Mouse (Mus musculus) midbrain, embryonic 11.5 days (tissue): Measurements from ENCODE around the gene Csf2. TPM values are rescaled to one million over a fixed set of nuclear protein-coding genes. Genes with fewer than 3 reads are reported as not detected.

ENCODE experiments used
- ATAC-seq: fragments of 200-750 bp; cut with Nextera tagmentation; 2 replicates; pipeline ENCODE4 v1.8.0; 2017; ENCODE audit warnings: moderate TSS enrichment, moderate library complexity; ENCODE audit not compliant: low FRiP score
- DNase-seq: peaks from one replicate; pipeline ENCODE4 v3.0.0; 2015; ENCODE audit warnings: low spot score; ENCODE audit errors: missing footprints
- H3K27ac ChIP-seq: fragments of 300-500 bp; sonication (generic); 2 replicates; pipeline ENCODE4 v1.5.1; 2014; ENCODE audit warnings: low read depth, low read length
- H3K27me3 ChIP-seq: fragments of 300-500 bp; sonication (generic); 2 replicates; pipeline ENCODE4 v1.6.1; 2014; ENCODE audit warnings: mild to moderate bottlenecking, low read length, moderate library complexity, mixed read lengths; ENCODE audit not compliant: control insufficient read depth, insufficient read depth
- H3K36me3 ChIP-seq: fragments of 300-500 bp; sonication (generic); 2 replicates; pipeline ENCODE4 v1.6.1; 2014; ENCODE audit warnings: mild to moderate bottlenecking, low read length, moderate library complexity, mixed read lengths; ENCODE audit not compliant: control insufficient read depth, insufficient read depth
- H3K4me1 ChIP-seq: fragments of 300-500 bp; sonication (generic); 2 replicates; pipeline ENCODE4 v1.6.1; 2014; ENCODE audit warnings: low read length; ENCODE audit not compliant: control insufficient read depth, insufficient read depth
- H3K4me2 ChIP-seq: fragments of 300-500 bp; sonication (generic); 2 replicates; pipeline ENCODE4 v1.6.1; 2014; ENCODE audit warnings: mild to moderate bottlenecking, moderate library complexity
- H3K4me3 ChIP-seq: fragments of 300-500 bp; sonication (generic); 2 replicates; pipeline ENCODE4 v1.5.1; 2014; ENCODE audit warnings: low read depth, low read length
- H3K9ac ChIP-seq: fragments of 300-500 bp; sonication (generic); 2 replicates; pipeline ENCODE4 v1.6.1; 2014; ENCODE audit warnings: low read length
- H3K9me3 ChIP-seq: fragments of 300-500 bp; sonication (generic); 2 replicates; pipeline ENCODE4 v1.6.1; 2016; ENCODE audit warnings: low read length; ENCODE audit not compliant: control insufficient read depth
- WGBS: fragments of 180-500 bp; shearing (Covaris S2); extraction: QIAGEN DNeasy Blood & Tissue Kit; methylation state at CpG from one replicate; pipeline ENCODE4 v1.1.7; 2014; 5-methylcytosine and 5-hydroxymethylcytosine counted together
- polyA plus RNA-seq: library from polyadenylated mRNA; unstranded; fragments of >200 nt; fragmentation: Nextera tagmentation; extraction: Ambion mirVana; gene quantifications from 2 replicates; pipeline ENCODE4 v1.2.1, GENCODE M21; 2014

The Csf2 gene
- polyA plus RNA-seq, 1 experiment from 2014 or later: not detected

GRCm38 (mm10) chr11:54201881-54202685 lies 47.4 kb downstream of the Csf2 start:
- no peak for ATAC-seq
- 79% methylated on average over 3 of the region's 3 CpGs for WGBS
- no peak overlapping the region for H3K4me2 ChIP-seq

GRCm38 (mm10) chr11:54201287-54201773 lies 48.1 kb downstream of the Csf2 start:
- Histone ChIP-seq H3K27me3 (no peaks in the 10 kb centered on the region), H3K9me3 (no peaks in the 10 kb centered on the region), H3K9ac (no peak overlapping the region), H3K4me3 (no peak overlapping the region), H3K27ac (no peak overlapping the region), H3K4me1 (no peaks in the 10 kb centered on the region), H3K4me2 (no peak overlapping the region), H3K36me3 (no peaks in the 10 kb centered on the region)
- ATAC-seq (no peak), DNase-seq (no peak)
- WGBS: 83% methylated on average over 5 of the region's 5 CpGs

More at GRCm38 (mm10) chr11:54201881-54202685, 47.4 kb downstream of the Csf2 start:
- Histone ChIP-seq H3K36me3 (no peaks in the 10 kb centered on the region), H3K4me1 (no peaks in the 10 kb centered on the region), H3K27me3 (no peaks in the 10 kb centered on the region), H3K27ac (no peak overlapping the region), H3K4me3 (no peak overlapping the region), H3K9me3 (no peaks in the 10 kb centered on the region), H3K9ac (no peak overlapping the region)
- DNase-seq: no peak

Other genes with a start within 250 kb of the Csf2 start
- 1.4 and 1.5 TPM in 2 replicates for gene Slc22a4, start 221.6 kb downstream of the Csf2 start, polyA plus RNA-seq
- 36.1 and 38.4 TPM in 2 replicates for gene Pdlim4, start 180.7 kb downstream of the Csf2 start, polyA plus RNA-seq
- gene P4ha2, start 149.6 kb downstream of the Csf2 start, polyA plus RNA-seq: 18.6 and 20.5 TPM in 2 replicates
- gene Il3, start 17.6 kb upstream of the Csf2 start, polyA plus RNA-seq: not detected in 2 replicates
- 20.4 and 22.4 TPM in 2 replicates for gene Acsl6, start 54.1 kb upstream of the Csf2 start, polyA plus RNA-seq
- not detected in 2 replicates for gene Meikin, start 121.0 kb upstream of the Csf2 start, polyA plus RNA-seq
- 13.0 and 15.3 TPM in 2 replicates for gene Fnip1, start 188.5 kb upstream of the Csf2 start, polyA plus RNA-seq